Comparison of ENCODE assay signal across 18 mouse cellular contexts in the genomic region with DNA sequence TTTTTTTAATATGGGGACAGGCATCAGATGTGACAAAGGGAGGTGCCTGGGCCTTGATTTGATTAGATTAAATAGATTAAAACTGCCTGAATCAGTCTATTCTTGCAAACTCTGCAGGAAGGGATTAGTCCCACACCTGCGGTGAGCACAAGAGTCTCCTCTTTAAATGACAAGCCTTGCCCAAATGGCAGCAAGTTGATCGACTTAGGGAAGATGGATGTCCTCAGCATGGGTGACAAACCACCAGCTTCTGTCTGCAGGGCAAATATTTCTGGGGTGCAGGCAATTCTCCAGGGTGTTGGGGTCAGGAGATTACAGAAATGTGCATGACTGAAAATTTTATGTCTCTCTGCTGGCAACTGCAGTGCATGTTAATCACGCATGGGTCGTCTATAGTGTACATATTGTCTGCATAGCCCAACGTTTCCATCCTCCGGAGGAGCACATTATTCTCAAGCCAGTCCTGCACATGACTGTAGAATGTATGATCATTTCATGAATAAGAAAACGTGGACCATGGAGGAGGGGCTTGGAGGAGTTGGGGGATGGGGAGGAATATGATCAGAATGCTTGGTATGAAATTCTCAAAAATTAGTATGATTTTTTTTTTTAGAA. TPM values are rescaled to one million over a fixed set of nuclear protein-coding genes. Genes with fewer than 3 reads are reported as not detected.
DNase-seq lines count a peak whose midpoint lies in the region; ATAC-seq and TF ChIP-seq lines count a peak whose summit lies in the region.
"Had no signal": no experiment of that assay in that cellular context is flagged by ENCODE, and none has a peak within 500 bp of the region (broad histone marks: within the 10 kb centered on the region; RNA-seq: fewer than 3 reads in every experiment).

No protein-coding gene starts in this region.

- intact Hi-C loops in gastrocnemius, postnatal 14 days (cut with DNase I; ENCODE audit: low total_unique reads): no loop called here

- H3K4me2 ChIP-seq in forebrain, embryonic 11.5 days (ENCODE audit: low read depth, low read length, severe bottlenecking): no peak overlapping the region
- peak overlapping the region; percentile 28; the same call in 1 of the 2 replicates for H3K4me2 ChIP-seq in forebrain, postnatal 0 days (ENCODE audit: low read depth)
- H3K4me2 ChIP-seq in hindbrain, postnatal 0 days (ENCODE audit: low read depth, low read length): peak overlapping the region; percentile 24; the same call in 1 of the 2 replicates
- H3K4me2 ChIP-seq in neural tube, embryonic 13.5 days: peak overlapping the region; percentile 49
- H3K4me2 ChIP-seq: heart, embryonic 12.5 days; limb, embryonic 12.5 days had no signal

- no peak for TF ChIP-seq CTCF in forebrain, postnatal 0 days (IDR thresholded peaks at IDR 0.05; ENCODE audit: low read depth)
- no peak for TF ChIP-seq CTCF in hindbrain, postnatal 0 days (IDR thresholded peaks at IDR 0.05; ENCODE audit: low read depth)

- H3K27ac ChIP-seq in forebrain, embryonic 11.5 days (ENCODE audit: low read depth, low read length): 0 out of 2 replicates have a peak overlapping the region, but pooled peaks have one; percentile 37
- H3K27ac ChIP-seq in forebrain, embryonic 10.5 days: no peak overlapping the region
- H3K27ac ChIP-seq in forebrain, postnatal 0 days (ENCODE audit: low read depth, low read length): peak overlapping the region; percentile 62
- peak overlapping the region; percentile 36; the same call in 1 of the 2 replicates for H3K27ac ChIP-seq in hindbrain, postnatal 0 days
- peak overlapping the region; percentile 90 for H3K27ac ChIP-seq in neural tube, embryonic 13.5 days (replicated peaks)
- H3K27ac ChIP-seq: layer of hippocampus, adult 2 months; limb, embryonic 12.5 days; liver, embryonic 14.5 days had no signal

- DNase-seq in forebrain, embryonic 11.5 days (ENCODE audit: low spot score): no peak
- no peak for DNase-seq in forebrain, embryonic 10.5 days (ENCODE audit: extremely low spot score, low spot score)
- no peak for DNase-seq in forebrain, postnatal 0 days
- peak; percentile 62 for DNase-seq in hindbrain, postnatal 0 days (ENCODE audit: low spot score)
- DNase-seq in embryo, embryonic 10 days (ENCODE audit: low spot score): no peak
- no peak for DNase-seq in gastrocnemius, postnatal 14 days
- DNase-seq in natural killer cell, adult 2 months (ENCODE audit: low spot score in 2 of 2): no peak
- DNase-seq: kidney, adult 11 months; kidney, postnatal 10 days had no signal

- no peaks in the 10 kb centered on the region for H3K9me3 ChIP-seq in forebrain, embryonic 11.5 days (ENCODE audit: control insufficient read depth, low read length)
- H3K9me3 ChIP-seq in forebrain, embryonic 10.5 days: no peaks in the 10 kb centered on the region
- H3K9me3 ChIP-seq in forebrain, postnatal 0 days (ENCODE audit: low read length): no peaks in the 10 kb centered on the region
- no peaks in the 10 kb centered on the region for H3K9me3 ChIP-seq in hindbrain, postnatal 0 days (ENCODE audit: low read length)
- H3K9me3 ChIP-seq in neural tube, embryonic 13.5 days: no peaks in the 10 kb centered on the region
- H3K9me3 ChIP-seq: heart, embryonic 12.5 days; limb, embryonic 12.5 days had no signal

- H3K4me1 ChIP-seq in forebrain, embryonic 11.5 days (replicated peaks; ENCODE audit: control insufficient read depth, insufficient read depth, low read length): peaks cover 2% of the 10 kb centered on the region; the same call in 1 of the 2 replicates
- peaks cover 15% of the 10 kb centered on the region for H3K4me1 ChIP-seq in forebrain, embryonic 10.5 days
- H3K4me1 ChIP-seq in forebrain, postnatal 0 days (ENCODE audit: insufficient read depth): no peaks in the 10 kb centered on the region; the same call in 1 of the 2 replicates
- no peaks in the 10 kb centered on the region for H3K4me1 ChIP-seq in hindbrain, postnatal 0 days (ENCODE audit: insufficient read depth, low read length)
- H3K4me1 ChIP-seq in neural tube, embryonic 13.5 days (replicated peaks): peaks cover 13% of the 10 kb centered on the region
- H3K4me1 ChIP-seq: heart, embryonic 12.5 days; limb, embryonic 12.5 days had no signal

- ATAC-seq in forebrain, embryonic 11.5 days (replicated peaks; ENCODE audit: low FRiP score): peak; percentile 72
- ATAC-seq in forebrain, postnatal 0 days: peak; percentile 43; the same call in 1 of the 2 replicates
- peak; percentile 71 for ATAC-seq in hindbrain, postnatal 0 days
- ATAC-seq in neural tube, embryonic 13.5 days (ENCODE audit: low read depth): peak; percentile 79

- H3K27me3 ChIP-seq in forebrain, embryonic 11.5 days (ENCODE audit: control insufficient read depth, insufficient read depth, low read length): peaks cover 7% of the 10 kb centered on the region
- peaks cover 58% of the 10 kb centered on the region for H3K27me3 ChIP-seq in forebrain, embryonic 10.5 days (ENCODE audit: poor library complexity, severe bottlenecking)
- no peaks in the 10 kb centered on the region for H3K27me3 ChIP-seq in forebrain, postnatal 0 days (ENCODE audit: insufficient read depth, low read length)
- peaks cover 9% of the 10 kb centered on the region; the same call in 1 of the 2 replicates for H3K27me3 ChIP-seq in hindbrain, postnatal 0 days (ENCODE audit: insufficient read depth, low read length)
- peaks cover 24% of the 10 kb centered on the region for H3K27me3 ChIP-seq in neural tube, embryonic 13.5 days

- H3K36me3 ChIP-seq in forebrain, embryonic 11.5 days (ENCODE audit: control insufficient read depth, insufficient read depth, low read length): no peaks in the 10 kb centered on the region
- H3K36me3 ChIP-seq in forebrain, embryonic 10.5 days (replicated peaks): no peaks in the 10 kb centered on the region
- H3K36me3 ChIP-seq in forebrain, postnatal 0 days (ENCODE audit: insufficient read depth): no peaks in the 10 kb centered on the region
- H3K36me3 ChIP-seq in hindbrain, postnatal 0 days (ENCODE audit: insufficient read depth, low read length): no peaks in the 10 kb centered on the region
- no peaks in the 10 kb centered on the region for H3K36me3 ChIP-seq in neural tube, embryonic 13.5 days
- H3K36me3 ChIP-seq: heart, embryonic 12.5 days; limb, embryonic 12.5 days had no signal

- H3K9ac ChIP-seq in forebrain, embryonic 11.5 days (ENCODE audit: low read length): no peak overlapping the region
- 0 out of 2 replicates have a peak overlapping the region, but pooled peaks have one; percentile 19 for H3K9ac ChIP-seq in forebrain, postnatal 0 days
- H3K9ac ChIP-seq in hindbrain, postnatal 0 days (replicated peaks; ENCODE audit: low read length): no peak overlapping the region
- H3K9ac ChIP-seq in neural tube, embryonic 13.5 days: peak overlapping the region; percentile 35; the same call in 1 of the 2 replicates
- H3K9ac ChIP-seq: heart, embryonic 12.5 days; limb, embryonic 12.5 days; liver, embryonic 14.5 days had no signal

- 3% methylated on average over 7 of the region's 7 CpGs for WGBS in forebrain, embryonic 11.5 days
- WGBS in forebrain, embryonic 10.5 days: 7% methylated on average over 7 of the region's 7 CpGs
- 4% methylated on average over 7 of the region's 7 CpGs for WGBS in forebrain, postnatal 0 days
- 2% methylated on average over 7 of the region's 7 CpGs for WGBS in hindbrain, postnatal 0 days
- 5% methylated on average over 7 of the region's 7 CpGs for WGBS in neural tube, embryonic 13.5 days

- H3K4me3 ChIP-seq in forebrain, embryonic 11.5 days (ENCODE audit: low read depth, low read length): no peak overlapping the region
- H3K4me3 ChIP-seq in forebrain, embryonic 10.5 days: no peak overlapping the region
- H3K4me3 ChIP-seq in forebrain, postnatal 0 days (ENCODE audit: low read depth, low read length): no peak overlapping the region
- H3K4me3 ChIP-seq in hindbrain, postnatal 0 days (ENCODE audit: low read length): no peak overlapping the region
- peak overlapping the region; percentile 15; the same call in 1 of the 2 replicates for H3K4me3 ChIP-seq in neural tube, embryonic 13.5 days
- H3K4me3 ChIP-seq: erythroblast, embryonic 14.5 days; heart, embryonic 12.5 days; layer of hippocampus, adult 2 months; limb, embryonic 12.5 days had no signal

RNA-seq across cellular contexts. Expression of gene Slc17a6, which starts 11.5 kb away (rescaled TPM):
- polyA plus RNA-seq in forebrain, embryonic 11.5 days (2014; fragmentation: Nextera tagmentation; extraction: Ambion mirVana): 23.1 and 24.4 TPM in 2 replicates
- polyA plus RNA-seq in forebrain, embryonic 10.5 days (2016; fragmentation: Nextera tagmentation; extraction: Ambion mirVana): 3.5 and 6.9 TPM in 2 replicates
- 66.2 and 92.0 TPM in 2 replicates for total RNA-seq in forebrain, postnatal 0 days (2014; rRNA removed)
- polyA plus RNA-seq in forebrain, postnatal 0 days (2015; fragmentation: Nextera tagmentation; extraction: Ambion mirVana): 27.8 and 54.8 TPM in 2 replicates
- 132 and 177 TPM in 2 replicates for total RNA-seq in hindbrain, postnatal 0 days (2014; rRNA removed)
- 109 and 115 TPM in 2 replicates for polyA plus RNA-seq in hindbrain, postnatal 0 days (2015; fragmentation: Nextera tagmentation; extraction: Ambion mirVana)
- 78.3 and 85.1 TPM in 2 replicates for polyA plus RNA-seq in neural tube, embryonic 13.5 days (2015; fragmentation: Nextera tagmentation; extraction: Ambion mirVana)
- total RNA-seq in gastrocnemius, postnatal 14 days (2021): not detected
- total RNA-seq: hematopoietic stem cell, adult 5-6 weeks; megakaryocyte progenitor cell, adult 5-6 weeks; MEL had no signal
- polyA plus RNA-seq: erythroblast, embryonic 14.5 days; liver, embryonic 14.5 days had no signal

Comparison
In these comparisons a context has a peak if more than half of its experiments do, and no peak if none do; other contexts are left out.
1. H3K9ac ChIP-seq: peak in forebrain, postnatal 0 days (single experiment) and neural tube, embryonic 13.5 days (single experiment); none in forebrain, embryonic 11.5 days (single experiment) and hindbrain, postnatal 0 days (single experiment).
2. Peak in every context shown above with its lines, with median percentiles within 50 percentile points of each other: ATAC-seq.